Mouse (Mus musculus) forebrain, embryonic 11.5 days (tissue): ENCODE results near the gene Gdf7. TPM values are rescaled to one million over a fixed set of nuclear protein-coding genes. Genes with fewer than 3 reads are reported as not detected.

ENCODE experiments used
- ATAC-seq: fragments of 200-750 bp; cut with Nextera tagmentation; replicated peaks from 2 replicates; pipeline ENCODE4 v1.8.0; 2017; ENCODE audit warnings: moderate TSS enrichment; ENCODE audit not compliant: low FRiP score
- DNase-seq: peaks from one replicate; pipeline ENCODE4 v3.0.0-alpha.2; 2017; ENCODE audit warnings: low spot score
- H3K27ac ChIP-seq: fragments of 300-500 bp; sonication (generic); 2 replicates; pipeline ENCODE4 v1.5.1; 2014; ENCODE audit warnings: low read depth, low read length
- H3K27me3 ChIP-seq: fragments of 300-500 bp; sonication (generic); 2 replicates; pipeline ENCODE4 v1.6.1; 2014; ENCODE audit warnings: mild to moderate bottlenecking, low read length, mixed read lengths; ENCODE audit not compliant: control insufficient read depth, insufficient read depth
- H3K36me3 ChIP-seq: fragments of 300-500 bp; sonication (generic); 2 replicates; pipeline ENCODE4 v1.6.1; 2014; ENCODE audit warnings: mild to moderate bottlenecking, low read length, moderate library complexity, mixed read lengths; ENCODE audit not compliant: control insufficient read depth, insufficient read depth
- H3K4me1 ChIP-seq: fragments of 300-500 bp; sonication (generic); replicated peaks from 2 replicates; pipeline ENCODE4 v1.6.1; 2014; ENCODE audit warnings: low read length, mixed read lengths; ENCODE audit not compliant: control insufficient read depth, insufficient read depth
- H3K4me2 ChIP-seq: fragments of 300-500 bp; sonication (generic); 2 replicates; pipeline ENCODE4 v1.6.1; 2014; ENCODE audit warnings: low read depth, mild to moderate bottlenecking, low read length, moderate library complexity, mixed read lengths; ENCODE audit not compliant: severe bottlenecking
- H3K4me3 ChIP-seq: fragments of 300-500 bp; sonication (generic); 2 replicates; pipeline ENCODE4 v1.5.1; 2014; ENCODE audit warnings: low read depth, low read length
- H3K9ac ChIP-seq: fragments of 300-500 bp; sonication (generic); 2 replicates; pipeline ENCODE4 v1.6.1; 2014; ENCODE audit warnings: low read length
- H3K9me3 ChIP-seq: fragments of 300-500 bp; sonication (generic); 2 replicates; pipeline ENCODE4 v1.6.1; 2016; ENCODE audit warnings: low read length, mixed read lengths; ENCODE audit not compliant: control insufficient read depth
- WGBS: fragments of 180-500 bp; shearing (Covaris S2); extraction: QIAGEN DNeasy Blood & Tissue Kit; methylation state at CpG from one replicate; pipeline ENCODE4 v1.1.7; 2014; 5-methylcytosine and 5-hydroxymethylcytosine counted together
- polyA plus RNA-seq: library from polyadenylated mRNA; unstranded; fragments of >200 nt; fragmentation: Nextera tagmentation; extraction: Ambion mirVana; gene quantifications from 2 replicates; pipeline ENCODE4 v1.2.1, GENCODE M21; 2014

Gene Gdf7
- polyA plus RNA-seq, 1 experiment from 2014 or later: not detected

DNA sequence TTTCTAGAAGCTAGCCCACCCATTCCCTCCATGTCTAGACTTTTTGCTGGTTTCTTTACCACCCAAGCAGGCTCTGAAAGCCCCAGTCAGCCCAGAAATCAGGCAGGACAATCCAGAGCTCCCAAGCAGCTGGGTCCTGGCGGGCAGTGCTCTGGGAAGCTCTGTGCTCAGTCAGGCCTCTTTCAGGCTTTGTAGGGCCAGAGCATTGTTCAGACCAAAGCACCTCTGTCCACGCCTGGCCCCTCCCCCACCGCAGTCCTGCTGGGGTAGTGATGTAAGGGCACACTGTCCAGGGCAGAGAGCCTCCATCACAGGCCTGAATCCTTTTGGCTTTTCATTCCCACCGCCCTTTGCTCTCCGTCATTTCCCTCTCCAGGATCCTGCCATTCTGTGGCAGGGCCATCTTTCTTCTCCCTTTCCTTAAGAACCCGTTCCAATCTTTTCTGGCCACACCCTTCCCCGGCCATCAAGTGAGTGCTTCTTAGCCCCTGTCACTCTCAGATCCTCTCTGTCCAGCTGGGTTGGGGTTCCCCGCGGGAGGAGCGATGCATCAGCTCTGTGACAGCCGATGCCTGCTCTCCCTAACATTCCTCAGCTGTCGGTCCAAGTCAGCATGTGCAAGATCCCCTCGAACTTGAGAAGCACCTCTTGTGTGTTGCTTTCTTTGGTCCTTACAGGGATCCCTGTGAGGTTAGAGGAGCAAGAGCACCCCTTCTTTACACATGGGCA, 38.0 kb upstream of the Gdf7 start:
- peak overlapping the region; percentile 35 for H3K9ac ChIP-seq
- no peaks in the 10 kb centered on the region for H3K27me3 ChIP-seq
- H3K9me3 ChIP-seq: no peaks in the 10 kb centered on the region
- WGBS: 26% methylated on average over 13 of the region's 13 CpGs
- DNase-seq (peak; percentile 75), ATAC-seq (peak; percentile 64)
- H3K27ac ChIP-seq: peak overlapping the region; percentile 27
- H3K4me3 ChIP-seq: no peak overlapping the region
- peaks cover 8% of the 10 kb centered on the region for H3K4me1 ChIP-seq
- H3K36me3 ChIP-seq: no peaks in the 10 kb centered on the region; the same call in 1 of the 2 replicates
- no peak overlapping the region for H3K4me2 ChIP-seq

DNA sequence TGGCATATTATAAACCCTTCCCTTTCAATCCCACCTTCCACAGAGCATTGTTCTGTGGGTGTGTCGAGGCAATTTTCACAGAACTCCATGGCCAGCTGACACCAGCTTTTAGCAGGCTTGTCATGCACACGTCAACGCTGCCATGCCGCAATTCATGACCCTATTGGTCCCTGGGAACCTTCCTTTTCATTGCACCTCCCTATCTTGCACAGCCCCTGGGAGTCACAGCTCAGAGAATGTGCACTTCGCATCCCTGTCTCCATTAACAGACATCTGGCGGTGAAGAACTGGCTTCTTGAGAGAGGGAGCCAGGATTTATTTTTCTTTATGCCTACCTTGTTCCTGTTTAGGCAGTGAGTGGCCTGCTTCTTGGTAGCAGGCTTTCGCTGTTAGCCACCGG, 37.2 kb upstream of the Gdf7 start:
- H3K9ac ChIP-seq: peak overlapping the region; percentile 35; the same call in 1 of the 2 replicates
- no peak overlapping the region for H3K4me2 ChIP-seq
- H3K4me1 ChIP-seq: peaks cover 8% of the 10 kb centered on the region
- H3K36me3 ChIP-seq: no peaks in the 10 kb centered on the region; the same call in 1 of the 2 replicates
- no peak for DNase-seq
- H3K27ac ChIP-seq: peak overlapping the region; percentile 27; the same call in 1 of the 2 replicates
- no peaks in the 10 kb centered on the region for H3K9me3 ChIP-seq
- H3K4me3 ChIP-seq: no peak overlapping the region
- ATAC-seq: 0 out of 2 replicates have a peak, but pooled peaks have one; percentile 16
- H3K27me3 ChIP-seq: no peaks in the 10 kb centered on the region
- 69% methylated on average over 8 of the region's 8 CpGs for WGBS

DNA sequence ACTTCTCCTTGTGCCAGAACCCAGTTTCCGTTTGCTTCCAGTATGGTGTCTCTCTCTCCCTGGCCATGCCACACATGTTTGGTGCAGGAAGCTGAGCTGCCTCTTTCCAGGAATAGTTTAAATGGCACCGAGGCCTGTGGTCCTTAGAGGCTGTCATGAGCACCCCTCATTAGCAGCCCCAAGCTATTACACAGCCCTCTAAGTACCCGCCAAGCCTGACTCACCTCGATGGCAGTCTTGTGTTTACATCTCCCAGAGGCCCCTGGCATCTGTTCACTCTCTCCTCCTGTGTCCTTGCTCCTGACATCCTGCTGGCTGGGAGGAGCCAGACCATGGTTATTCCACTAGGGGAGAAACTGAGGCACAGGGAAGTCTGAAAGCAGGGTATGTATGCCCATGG, 36.7 kb upstream of the Gdf7 start:
- Histone ChIP-seq H3K36me3 (no peaks in the 10 kb centered on the region; the same call in 1 of the 2 replicates), H3K4me2 (no peak overlapping the region), H3K27me3 (no peaks in the 10 kb centered on the region), H3K27ac (peak overlapping the region; percentile 5; the same call in 1 of the 2 replicates), H3K4me1 (peaks cover 8% of the 10 kb centered on the region), H3K4me3 (no peak overlapping the region), H3K9ac (no peak overlapping the region), H3K9me3 (no peaks in the 10 kb centered on the region)
- 76% methylated on average over 4 of the region's 4 CpGs for WGBS
- DNase-seq: no peak
- ATAC-seq: 0 out of 2 replicates have a peak, but pooled peaks have one; percentile 4

DNA sequence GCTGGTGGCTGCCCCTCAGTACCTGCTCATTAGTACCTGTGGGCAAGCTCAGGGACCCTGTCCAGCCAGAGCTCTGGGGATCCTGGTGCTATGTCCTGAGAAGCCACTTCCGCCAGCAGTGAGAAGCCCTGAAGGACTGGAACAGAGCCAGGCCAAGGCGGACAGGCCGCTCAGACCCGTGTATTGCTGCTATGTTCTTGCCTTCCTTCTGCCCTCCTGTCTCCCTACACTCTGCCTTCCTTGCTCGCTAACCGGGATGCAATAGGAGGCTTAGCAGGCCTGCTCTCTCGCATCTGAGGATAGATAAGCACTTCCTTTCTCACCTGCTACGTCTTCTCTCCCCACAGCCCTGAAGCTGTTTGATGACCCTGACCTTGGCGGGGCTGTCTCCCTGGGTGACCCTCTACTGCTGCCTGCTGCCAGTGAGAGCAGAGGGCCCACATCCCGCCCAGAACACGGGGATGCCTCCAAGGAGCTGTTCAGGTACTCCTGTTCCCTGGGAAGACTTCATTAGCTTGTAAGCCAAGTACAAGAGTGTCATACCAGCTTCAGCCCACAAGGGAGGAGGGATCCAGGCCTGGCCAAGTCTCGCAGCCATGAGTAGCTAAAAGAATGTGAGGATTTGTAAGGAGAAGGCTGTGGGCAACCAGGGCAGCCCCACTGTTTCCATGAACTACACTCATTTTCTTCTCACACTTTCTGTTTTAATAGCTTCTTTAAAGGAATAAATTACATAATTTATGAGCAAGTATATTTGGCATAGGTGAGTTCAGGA, 35.7 kb upstream of the Gdf7 start:
- peaks cover 8% of the 10 kb centered on the region for H3K4me1 ChIP-seq
- H3K4me3 ChIP-seq: no peak overlapping the region
- no peak overlapping the region for H3K9ac ChIP-seq
- no peaks in the 10 kb centered on the region for H3K9me3 ChIP-seq
- 87% methylated on average over 12 of the region's 12 CpGs for WGBS
- no peaks in the 10 kb centered on the region for H3K27me3 ChIP-seq
- no peak overlapping the region for H3K4me2 ChIP-seq
- no peaks in the 10 kb centered on the region; the same call in 1 of the 2 replicates for H3K36me3 ChIP-seq
- ATAC-seq (no peak), DNase-seq (no peak)
- no peak overlapping the region for H3K27ac ChIP-seq

DNA sequence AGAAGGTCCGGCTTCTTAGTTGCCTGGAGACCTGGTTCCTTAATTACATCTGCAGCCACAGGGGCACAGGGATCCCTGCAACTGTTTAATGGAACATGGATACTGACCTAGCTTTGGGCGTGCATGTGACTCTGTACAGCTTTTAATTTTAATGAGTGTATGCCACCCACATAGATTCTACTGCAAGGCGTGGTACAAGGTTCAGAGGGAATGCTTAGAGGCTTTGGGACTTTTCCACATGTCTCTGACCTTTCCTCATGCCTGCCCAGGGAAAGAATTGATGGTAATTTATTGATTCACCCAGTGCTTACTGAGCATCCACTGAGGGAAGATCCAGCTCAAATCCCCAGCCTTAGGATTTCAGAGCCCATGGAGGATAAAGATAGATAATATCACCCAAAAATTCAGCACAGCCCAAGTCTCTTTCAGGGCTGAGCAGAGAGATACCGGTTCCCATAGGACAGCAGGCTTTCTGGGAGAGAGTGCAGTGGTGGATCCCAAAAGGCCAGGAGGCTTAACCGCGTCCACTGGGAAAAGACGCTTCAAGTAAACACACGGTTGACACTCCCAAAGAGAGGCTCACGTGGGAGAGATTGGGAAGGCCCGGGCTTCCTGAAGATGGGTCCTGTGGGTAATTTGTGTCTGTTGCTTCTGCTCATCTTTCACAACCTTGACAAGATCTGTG, 35.0 kb upstream of the Gdf7 start:
- Histone ChIP-seq H3K9me3 (no peaks in the 10 kb centered on the region), H3K27me3 (no peaks in the 10 kb centered on the region), H3K36me3 (no peaks in the 10 kb centered on the region; the same call in 1 of the 2 replicates), H3K4me3 (no peak overlapping the region), H3K9ac (no peak overlapping the region), H3K4me2 (no peak overlapping the region), H3K4me1 (peaks cover 8% of the 10 kb centered on the region), H3K27ac (no peak overlapping the region)
- DNase-seq: no peak
- ATAC-seq: no peak
- WGBS: 88% methylated on average over 10 of the region's 10 CpGs

DNA sequence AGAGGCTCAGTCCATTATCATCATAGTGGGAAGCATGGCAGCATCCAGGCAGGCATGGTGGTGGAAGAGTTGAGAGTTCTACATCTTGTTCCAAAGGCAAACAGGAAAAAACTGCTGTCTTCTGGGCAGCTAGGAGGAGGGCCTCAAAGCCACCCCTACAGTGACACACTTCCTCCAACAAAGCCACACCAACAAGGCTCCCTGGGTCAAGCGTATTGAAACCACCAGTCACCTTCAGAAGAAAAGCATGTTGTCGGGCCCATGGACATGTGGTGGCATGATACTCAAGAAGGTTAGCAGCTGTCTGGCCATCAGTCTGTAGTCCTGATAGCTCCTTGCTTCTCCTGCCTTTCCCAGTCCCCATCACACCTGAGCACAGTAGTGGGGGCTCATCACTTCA, 33.7 kb upstream of the Gdf7 start:
- no peak overlapping the region for H3K9ac ChIP-seq
- H3K4me2 ChIP-seq: no peak overlapping the region
- ATAC-seq (no peak), DNase-seq (no peak)
- H3K27me3 ChIP-seq: no peaks in the 10 kb centered on the region
- H3K27ac ChIP-seq: no peak overlapping the region
- peaks cover 8% of the 10 kb centered on the region for H3K4me1 ChIP-seq
- no peaks in the 10 kb centered on the region for H3K36me3 ChIP-seq
- WGBS: 96% methylated on average over 2 of the region's 2 CpGs
- H3K9me3 ChIP-seq: no peaks in the 10 kb centered on the region
- no peak overlapping the region for H3K4me3 ChIP-seq

DNA sequence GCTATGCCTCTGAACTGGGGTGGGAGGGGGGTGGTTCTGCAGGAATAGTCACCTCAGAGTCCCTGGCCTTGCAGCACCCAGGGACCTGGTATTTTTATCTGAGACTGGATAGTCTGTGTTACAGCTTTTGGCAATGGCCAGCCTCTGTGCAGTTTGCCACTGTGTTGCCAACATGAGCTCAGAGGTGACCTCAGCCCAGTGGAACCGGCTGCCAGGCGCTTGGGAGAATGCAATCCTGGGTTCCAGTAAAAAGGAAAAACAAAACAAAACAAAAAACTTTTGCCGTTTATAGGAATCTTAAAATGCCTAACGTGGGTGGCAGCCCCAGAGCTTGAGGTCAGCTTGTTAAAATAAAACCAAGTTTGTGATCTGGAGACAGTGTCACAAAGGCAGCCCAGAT, 32.5 kb upstream of the Gdf7 start:
- Histone ChIP-seq H3K4me3 (no peak overlapping the region), H3K4me1 (no peaks in the 10 kb centered on the region; the same call in 1 of the 2 replicates), H3K4me2 (no peak overlapping the region), H3K9ac (no peak overlapping the region), H3K36me3 (no peaks in the 10 kb centered on the region), H3K9me3 (no peaks in the 10 kb centered on the region), H3K27me3 (no peaks in the 10 kb centered on the region), H3K27ac (no peak overlapping the region)
- DNase-seq: no peak
- WGBS: 85% methylated on average over 4 of the region's 4 CpGs
- ATAC-seq: no peak

DNA sequence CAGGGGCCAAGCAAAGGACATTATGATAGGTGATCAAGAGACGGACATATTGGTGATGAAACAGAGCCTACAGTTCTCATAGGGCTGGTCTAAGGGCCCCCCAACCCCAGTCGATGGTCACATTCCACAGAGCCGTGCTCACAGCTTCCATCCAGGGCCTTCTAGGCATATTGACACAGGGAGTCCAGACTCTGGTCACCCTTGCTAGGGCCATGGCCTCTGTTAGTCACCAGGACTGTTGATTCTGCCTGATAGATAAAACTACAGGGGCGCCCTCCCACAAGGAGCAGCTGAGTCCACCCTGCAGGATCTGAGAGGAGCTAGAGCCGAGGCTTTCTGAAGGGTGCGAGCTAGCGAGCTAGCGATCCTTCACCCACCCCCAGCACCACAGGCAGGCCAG, 31.9 kb upstream of the Gdf7 start:
- no peak overlapping the region for H3K27ac ChIP-seq
- WGBS: 87% methylated on average over 8 of the region's 8 CpGs

More for the DNA sequence above, 31.9 kb upstream of the Gdf7 start:
- H3K9me3 ChIP-seq: no peaks in the 10 kb centered on the region
- no peaks in the 10 kb centered on the region for H3K4me1 ChIP-seq
- DNase-seq: no peak
- H3K4me2 ChIP-seq: no peak overlapping the region
- no peaks in the 10 kb centered on the region for H3K27me3 ChIP-seq
- no peaks in the 10 kb centered on the region for H3K36me3 ChIP-seq
- no peak for ATAC-seq
- no peak overlapping the region for H3K4me3 ChIP-seq
- H3K9ac ChIP-seq: no peak overlapping the region
